Mouse (Mus musculus) 3134 (cell line): Measurements from ENCODE around the gene Qtrt1.
A peak's percentile ranks its signal among the peaks of the same experiment; 100 is the strongest.

Source experiments
- DNase-seq: peaks from one replicate; pipeline ENCODE4 v3.0.0-alpha.2; 2011; ENCODE audit warnings: low spot score; ENCODE audit not compliant: insufficient read length; ENCODE audit errors: extremely low read depth

The Qtrt1 gene

GRCm38 (mm10) chr9:21411669-21412550 lies at the start of gene Qtrt1:
TSS of gene Qtrt1 (plus strand) at chr9:21411837.
- peak; percentile 80 for DNase-seq

GRCm38 (mm10) chr9:21366541-21367220 lies 45.0 kb upstream of the Qtrt1 start:
- DNase-seq: no peak

GRCm38 (mm10) chr9:21367357-21368111 lies 44.1 kb upstream of the Qtrt1 start, which contains the start of gene Ilf3:
TSS of gene Ilf3 (plus strand) at chr9:21367871.
- peak; percentile 91 for DNase-seq

GRCm38 (mm10) chr9:21368131-21368584 lies 43.5 kb upstream of the Qtrt1 start:
- DNase-seq: peak; percentile 67

- DNase-seq: no peak
These were observed 42.6 kb upstream of the Qtrt1 start for GRCm38 (mm10) chr9:21369080-21369479.

- DNase-seq: no peak
These were observed 40.8 kb upstream of the Qtrt1 start for GRCm38 (mm10) chr9:21370876-21371275.

GRCm38 (mm10) chr9:21372508-21372907 lies 39.1 kb upstream of the Qtrt1 start:
- DNase-seq: no peak

GRCm38 (mm10) chr9:21379195-21379594 lies 32.4 kb upstream of the Qtrt1 start:
- DNase-seq: no peak

GRCm38 (mm10) chr9:21380868-21381267 lies 30.8 kb upstream of the Qtrt1 start:
- DNase-seq: no peak

- DNase-seq: no peak
These were observed 27.7 kb upstream of the Qtrt1 start for GRCm38 (mm10) chr9:21383966-21384365.

GRCm38 (mm10) chr9:21392646-21393175 lies 18.9 kb upstream of the Qtrt1 start:
- DNase-seq: no peak

GRCm38 (mm10) chr9:21395692-21396091 lies 15.9 kb upstream of the Qtrt1 start:
- DNase-seq: no peak

GRCm38 (mm10) chr9:21397170-21397569 lies 14.5 kb upstream of the Qtrt1 start:
- DNase-seq: no peak

- DNase-seq: no peak
These were observed 10.6 kb upstream of the Qtrt1 start for GRCm38 (mm10) chr9:21401042-21401441.

- DNase-seq: no peak
These were observed 8.8 kb upstream of the Qtrt1 start for GRCm38 (mm10) chr9:21402764-21403253.

GRCm38 (mm10) chr9:21403745-21404144 lies 7.9 kb upstream of the Qtrt1 start:
- DNase-seq: no peak

GRCm38 (mm10) chr9:21405525-21405924 lies 6.1 kb upstream of the Qtrt1 start:
- DNase-seq: no peak

- DNase-seq: no peak
These were observed 3.7 kb upstream of the Qtrt1 start for GRCm38 (mm10) chr9:21407951-21408350.

- no peak for DNase-seq
These were observed 3.0 kb upstream of the Qtrt1 start for GRCm38 (mm10) chr9:21408624-21409023.

- DNase-seq: peak; percentile 34
These were observed 1.9 kb upstream of the Qtrt1 start for GRCm38 (mm10) chr9:21409592-21410317.
